Mouse (Mus musculus) embryonic fibroblast, embryonic 13.5 days (primary cell): ENCODE results near the gene Olfr1356. TPM values are rescaled to one million over a fixed set of nuclear protein-coding genes. Genes with fewer than 3 reads are reported as not detected.
"Not testable (repeated sequence)": the region's sequence is repeated elsewhere in the genome, so short reads cannot be mapped to it uniquely, and the experiment has no call there.

Experiments
- H3K27ac ChIP-seq: 2 replicates; pipeline ENCODE4 v1.5.1; 2012; ENCODE audit warnings: low read length, control low read depth, inconsistent platforms; ENCODE audit not compliant: insufficient read depth
- H3K4me1 ChIP-seq: 2 replicates; pipeline ENCODE4 v1.6.1; 2011; ENCODE audit warnings: low read length; ENCODE audit not compliant: control insufficient read depth, insufficient read depth
- H3K4me3 ChIP-seq: 2 replicates; pipeline ENCODE4 v1.5.1; 2011; ENCODE audit warnings: mild to moderate bottlenecking, control low read depth, low read length; ENCODE audit not compliant: insufficient read depth
- CTCF ChIP-seq: IDR thresholded peaks from 2 replicates; pipeline ENCODE4 v1.5.1; 2011; ENCODE audit warnings: mild to moderate bottlenecking, control low read depth, low read length, moderate library complexity, borderline replicate concordance; ENCODE audit not compliant: insufficient read depth
- POLR2A ChIP-seq: IDR thresholded peaks from 2 replicates; pipeline ENCODE4 v1.6.1; 2011; ENCODE audit warnings: low read depth, mild to moderate bottlenecking, control low read depth, low read length, moderate library complexity
- polyA plus RNA-seq: library from polyadenylated mRNA; stranded (reverse); fragments of >200 nt; gene quantifications from 2 replicates; pipeline ENCODE4 v1.2.4, GENCODE M21; 2011; ENCODE audit warnings: low read depth; ENCODE audit not compliant: missing spikeins, insufficient read length

The Olfr1356 gene
- polyA plus RNA-seq, result not detected in 2 replicates

GRCm38 (mm10) chr10:78852066-78852465, at the start of gene Olfr1356:
TSS of gene Olfr1356 (minus strand) at chr10:78852166.
- Histone ChIP-seq H3K4me1 (no peaks in the 10 kb centered on the region), H3K27ac (no peak within 1 kb of the TSS), H3K4me3 (no peak within 1 kb of the TSS)
- TF ChIP-seq POLR2A (no peak), CTCF (no peak)

- no peak within 1 kb of the TSS for H3K4me3 ChIP-seq
- TF ChIP-seq POLR2A (no peak), CTCF (no peak)
- H3K27ac ChIP-seq, result no peak within 1 kb of the TSS
- H3K4me1 ChIP-seq, result no peaks in the 10 kb centered on the region
Measured at GRCm38 (mm10) chr10:78875240-78875639, 23.3 kb upstream of the Olfr1356 start, which contains the start of gene Olfr1355. TSS of gene Olfr1355 (plus strand) at chr10:78875540.

DNA sequence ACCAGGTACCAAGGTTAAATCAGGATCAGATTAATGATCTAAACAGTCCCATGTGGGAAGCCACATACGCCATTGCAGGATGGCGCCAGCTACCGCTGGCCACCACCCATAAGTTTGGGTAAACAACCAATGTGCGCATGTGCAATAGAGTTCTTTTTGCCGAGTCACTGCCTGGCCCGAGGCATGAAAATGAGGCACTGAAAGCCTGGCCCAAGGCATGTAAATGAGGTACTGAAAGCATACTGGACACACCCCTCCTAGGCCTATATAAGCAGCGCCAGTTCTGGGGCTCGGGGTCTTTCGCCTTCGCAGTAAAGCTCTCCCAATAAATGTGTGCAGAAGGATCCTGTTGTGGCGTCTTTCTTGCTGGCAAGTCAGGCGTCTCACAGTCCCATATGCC, 11.5 kb downstream of the Olfr1356 start:
- H3K4me1 ChIP-seq, H3K27ac ChIP-seq, H3K4me3 ChIP-seq: not testable (repeated sequence)

DNA sequence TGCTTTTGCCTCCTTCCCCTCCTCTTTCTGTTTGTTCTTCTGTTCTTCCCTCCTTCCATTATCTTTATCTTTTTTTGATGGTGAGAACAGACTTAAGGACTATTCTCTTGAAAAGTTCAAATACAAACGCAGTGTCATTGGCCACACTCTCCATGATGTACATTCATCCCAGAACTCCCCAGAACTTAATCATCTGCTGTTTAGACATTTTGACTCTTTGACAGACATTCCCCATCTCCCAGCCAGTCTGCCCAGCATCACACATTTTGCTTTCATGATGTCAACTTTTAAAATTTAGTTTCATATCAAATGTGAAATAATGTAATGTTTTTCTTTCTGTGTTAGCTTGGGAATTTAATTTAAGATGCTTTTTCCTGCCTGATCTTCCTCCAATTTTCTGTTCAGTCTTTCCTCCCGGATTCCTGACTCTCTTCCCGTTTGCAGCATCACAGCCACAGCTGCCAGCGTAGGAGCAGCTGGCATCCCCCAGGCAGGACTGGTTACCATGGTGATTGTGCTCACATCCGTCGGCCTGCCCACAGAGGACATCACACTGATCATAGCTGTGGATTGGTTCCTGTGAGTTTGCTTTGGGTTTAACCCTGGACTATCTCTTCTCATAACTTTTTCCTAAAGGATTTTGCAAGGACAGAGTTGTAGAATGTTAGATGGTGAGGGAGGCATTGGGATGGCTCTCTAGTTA, 39.5 kb downstream of the Olfr1356 start:
- Histone ChIP-seq H3K4me1 (no peaks in the 10 kb centered on the region), H3K27ac (no peak overlapping the region), H3K4me3 (no peak overlapping the region)
- TF ChIP-seq CTCF, result no peak
- no peak for TF ChIP-seq POLR2A

DNA sequence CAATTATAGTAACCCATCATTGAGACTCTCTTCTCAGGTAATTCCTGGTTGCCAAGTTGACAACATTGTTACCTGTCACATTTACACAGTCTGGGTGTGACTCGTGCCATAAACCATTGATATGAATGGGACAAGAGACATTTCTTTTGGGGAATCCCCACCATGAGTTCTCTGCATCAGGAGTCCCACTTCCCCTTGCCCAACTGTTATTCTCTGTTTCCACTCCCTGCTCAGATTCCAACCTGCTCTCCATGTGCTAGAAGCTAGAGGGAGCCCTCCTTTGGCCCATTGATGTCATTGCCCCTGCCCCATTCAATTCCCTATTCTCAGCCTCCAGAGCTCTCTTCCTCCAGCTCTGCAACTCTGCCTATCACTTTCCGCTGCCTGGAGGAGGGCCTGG, 50.5 kb downstream of the Olfr1356 start:
- Histone ChIP-seq H3K27ac (no peak overlapping the region), H3K4me1 (no peaks in the 10 kb centered on the region), H3K4me3 (no peak overlapping the region)
- TF ChIP-seq CTCF (no peak), POLR2A (no peak)

Other genes with a start within 250 kb of the Olfr1356 start
- not detected in 2 replicates for gene Olfr1357, start 234.1 kb downstream of the Olfr1356 start, polyA plus RNA-seq
- gene Casp14, start 133.9 kb downstream of the Olfr1356 start, polyA plus RNA-seq, result 0.35 and 0.63 TPM in 2 replicates
- not detected in 2 replicates for gene Ccdc105, start 99.1 kb downstream of the Olfr1356 start, polyA plus RNA-seq
- 20.8 and 29.1 TPM in 2 replicates for gene Slc1a6, start 71.7 kb downstream of the Olfr1356 start, polyA plus RNA-seq
- not detected in 2 replicates for gene Olfr1355, start 23.4 kb upstream of the Olfr1356 start, polyA plus RNA-seq
- gene Olfr1354, start 61.0 kb upstream of the Olfr1356 start, polyA plus RNA-seq, result not detected in 2 replicates
- gene Olfr8, start 98.5 kb upstream of the Olfr1356 start, polyA plus RNA-seq, result not detected in 2 replicates
- gene Olfr1353, start 111.1 kb upstream of the Olfr1356 start, polyA plus RNA-seq, result not detected in 2 replicates
- not detected in 2 replicates for gene Olfr1352, start 128.9 kb upstream of the Olfr1356 start, polyA plus RNA-seq
- gene Olfr1351, start 160.3 kb upstream of the Olfr1356 start, polyA plus RNA-seq, result not detected in 2 replicates
- gene Olfr57, start 176.6 kb upstream of the Olfr1356 start, polyA plus RNA-seq, result not detected in 2 replicates
- 33.2 and 34.0 TPM in 2 replicates for gene 2610008E11Rik, start 245.4 kb upstream of the Olfr1356 start, polyA plus RNA-seq